In the genomic region with DNA sequence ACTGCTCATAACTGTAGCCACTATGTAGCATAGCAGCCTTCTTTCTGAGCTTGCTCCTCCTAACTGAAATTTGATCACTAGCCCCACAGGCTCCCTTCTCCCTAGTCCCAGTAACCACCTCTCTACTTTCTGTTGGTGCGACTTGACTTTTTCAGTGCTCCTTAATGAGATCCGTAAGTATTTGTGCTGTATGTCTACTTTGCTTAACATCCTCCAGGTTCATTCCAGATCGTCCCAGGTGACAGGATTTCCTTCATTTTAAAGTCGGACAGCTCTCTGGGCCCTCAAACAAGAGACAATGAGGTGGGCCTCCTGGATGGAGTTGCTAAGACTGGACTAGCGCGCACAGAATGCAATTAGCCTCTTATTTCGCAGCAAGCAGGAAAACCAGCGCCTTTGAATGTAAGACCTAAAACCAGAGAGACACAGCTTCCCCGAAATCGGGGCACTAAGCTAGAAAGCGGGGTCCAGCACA, we compare ENCODE assay signal across 8 mouse cellular contexts. TPM values are rescaled to one million over a fixed set of nuclear protein-coding genes. Genes with fewer than 3 reads are reported as not detected.
DNase-seq lines count a peak whose midpoint lies in the region; ATAC-seq and TF ChIP-seq lines count a peak whose summit lies in the region.

No protein-coding gene starts in this region.

- peak; percentile 54 for DNase-seq in kidney, adult 9 months
- no peak for DNase-seq in kidney, postnatal 10 days
- DNase-seq in ovary, postnatal 14 days (ENCODE audit: low spot score): no peak
- no peak for DNase-seq in gastrocnemius, postnatal 4 days (ENCODE audit: low spot score in 2 of 2)

- 1% methylated on average over 11 of the region's 11 CpGs for WGBS in bone marrow, adult 2 months
- WGBS in heart, embryonic 16.5 days: 0% methylated on average over 11 of the region's 11 CpGs
- 4% methylated on average over 11 of the region's 11 CpGs for WGBS in liver, embryonic 16.5 days (ENCODE audit: insufficient replicate concordance)

- peak overlapping the region; percentile 91 for H3K4me2 ChIP-seq in heart, embryonic 16.5 days (ENCODE audit: low read depth, low read length)
- H3K4me2 ChIP-seq in liver, embryonic 16.5 days (ENCODE audit: low read depth, low read length): peak overlapping the region; percentile 85

- TF ChIP-seq CTCF in bone marrow, adult 2 months (IDR thresholded peaks at IDR 0.05; ENCODE audit: control insufficient read depth, insufficient read depth, low read length): no peak

- H3K9ac ChIP-seq in heart, embryonic 16.5 days (ENCODE audit: low read length): peak overlapping the region; percentile 98
- peak overlapping the region; percentile 79 for H3K9ac ChIP-seq in liver, embryonic 16.5 days (ENCODE audit: low read depth, low read length)

- peak; percentile 4 for ATAC-seq in CD4-positive, CD25-positive, alpha-beta regulatory T cell, adult 4 months
- ATAC-seq in heart, embryonic 16.5 days (replicated peaks; ENCODE audit: extremely low read depth, insufficient read depth, low FRiP score): no peak; the same call in 1 of the 2 replicates
- 0 out of 2 replicates have a peak, but pooled peaks have one; percentile 0 for ATAC-seq in liver, embryonic 16.5 days (ENCODE audit: low read depth)

- H3K4me1 ChIP-seq in bone marrow, adult 2 months (ENCODE audit: control insufficient read depth, insufficient read depth, low read length): peaks cover 3% of the 10 kb centered on the region
- peaks cover 14% of the 10 kb centered on the region for H3K4me1 ChIP-seq in heart, embryonic 16.5 days (ENCODE audit: control insufficient read depth, insufficient read depth, low read length)
- peaks cover 5% of the 10 kb centered on the region for H3K4me1 ChIP-seq in liver, embryonic 16.5 days (ENCODE audit: control insufficient read depth, low read depth, low read length)

- peaks cover 7% of the 10 kb centered on the region for H3K36me3 ChIP-seq in heart, embryonic 16.5 days (ENCODE audit: control insufficient read depth, insufficient read depth)
- H3K36me3 ChIP-seq in liver, embryonic 16.5 days (ENCODE audit: control insufficient read depth, insufficient read depth): no peaks in the 10 kb centered on the region

- peak overlapping the region; percentile 93 for H3K27ac ChIP-seq in bone marrow, adult 2 months (ENCODE audit: control insufficient read depth, insufficient read depth, low read depth, low read length, poor library complexity)
- peak overlapping the region; percentile 96 for H3K27ac ChIP-seq in heart, embryonic 16.5 days (ENCODE audit: low read length)
- H3K27ac ChIP-seq in liver, embryonic 16.5 days (ENCODE audit: low read length): peak overlapping the region; percentile 91

- H3K27me3 ChIP-seq in heart, embryonic 16.5 days (ENCODE audit: control insufficient read depth, insufficient read depth, low read length): no peaks in the 10 kb centered on the region
- H3K27me3 ChIP-seq in liver, embryonic 16.5 days (ENCODE audit: control insufficient read depth, insufficient read depth, low read depth, low read length): no peaks in the 10 kb centered on the region

- peaks cover 3% of the 10 kb centered on the region; the same call in 1 of the 2 replicates for H3K9me3 ChIP-seq in heart, embryonic 16.5 days (replicated peaks; ENCODE audit: control insufficient read depth, low read length)
- H3K9me3 ChIP-seq in liver, embryonic 16.5 days (replicated peaks; ENCODE audit: control insufficient read depth, low read length): no peaks in the 10 kb centered on the region

- H3K4me3 ChIP-seq in bone marrow, adult 2 months (replicated peaks; ENCODE audit: control insufficient read depth, low read depth, low read length): peak overlapping the region; percentile 91
- H3K4me3 ChIP-seq in heart, embryonic 16.5 days (ENCODE audit: low read length): peak overlapping the region; percentile 82
- peak overlapping the region; percentile 73 for H3K4me3 ChIP-seq in liver, embryonic 16.5 days (ENCODE audit: low read depth, low read length)

- TF ChIP-seq POLR2A in bone marrow, adult 2 months (IDR thresholded peaks at IDR 0.05; ENCODE audit: borderline replicate concordance, control insufficient read depth, low read depth, low read length): no peak

RNA-seq across cellular contexts. Expression of a gene that starts 19.6 kb away (rescaled TPM):
- polyA plus RNA-seq in CD4-positive, CD25-positive, alpha-beta regulatory T cell, adult 4 months (2017; shearing (Covaris generic)): 10 to 100 TPM; 55.6 to 61.4 TPM
- polyA plus RNA-seq in bone marrow, adult 2 months (2011; ENCODE audit: insufficient read depth, insufficient read length, low replicate concordance, missing spikeins): 11.1 and 18.3 TPM in 2 replicates
- 62.2 and 77.3 TPM in 2 replicates for polyA plus RNA-seq in heart, embryonic 16.5 days (2015; fragmentation: Nextera tagmentation; extraction: Ambion mirVana)
- polyA plus RNA-seq in liver, embryonic 16.5 days (2015; fragmentation: Nextera tagmentation; extraction: Ambion mirVana): 19.5 and 21.4 TPM in 2 replicates
- total RNA-seq in gastrocnemius, postnatal 4 days (2021): 10 to 100 TPM; 44.7 to 45.8 TPM
